Mouse (Mus musculus): ENCODE measurements at regions not wholly inside any gene's neighbourhood (a gene's known extent, or its start where the extent isn't known, plus 50 kb on each side); places are given as distances from the start of the nearest gene placed in this dataset.

GRCm38 (mm10) chr5:106051026-106051425 lies 174.7 kb downstream of the Zfp326 start:
- Histone ChIP-seq H3K9ac (ENCODE audit: low read length) (no peak overlapping the region), H3K27ac (ENCODE audit: low read depth, low read length) (no peak overlapping the region), H3K27me3 (ENCODE audit: control insufficient read depth, insufficient read depth, low read length) (no peaks in the 10 kb centered on the region), H3K4me1 (replicated peaks; ENCODE audit: control insufficient read depth, insufficient read depth, low read length) (no peaks in the 10 kb centered on the region), H3K4me3 (ENCODE audit: low read depth, low read length) (no peak overlapping the region), H3K36me3 (ENCODE audit: control insufficient read depth, insufficient read depth, low read length) (no peaks in the 10 kb centered on the region), H3K4me2 (ENCODE audit: low read depth, low read length, severe bottlenecking) (no peak overlapping the region), H3K9me3 (ENCODE audit: control insufficient read depth, low read length) (no peaks in the 10 kb centered on the region)
- ATAC-seq (replicated peaks; ENCODE audit: low FRiP score) (no peak), DNase-seq (ENCODE audit: low spot score) (peak; percentile 44)
- WGBS, result 95% methylated on average over 8 of the region's 8 CpGs

- Histone ChIP-seq H3K27ac (ENCODE audit: low read depth, low read length) (no peak overlapping the region), H3K4me1 (replicated peaks; ENCODE audit: control insufficient read depth, insufficient read depth, low read length) (no peaks in the 10 kb centered on the region), H3K9ac (ENCODE audit: low read length) (no peak overlapping the region), H3K4me3 (ENCODE audit: low read depth, low read length) (no peak overlapping the region), H3K27me3 (ENCODE audit: control insufficient read depth, insufficient read depth, low read length) (no peaks in the 10 kb centered on the region), H3K9me3 (ENCODE audit: control insufficient read depth, low read length) (no peaks in the 10 kb centered on the region), H3K4me2 (ENCODE audit: low read depth, low read length, severe bottlenecking) (no peak overlapping the region), H3K36me3 (ENCODE audit: control insufficient read depth, insufficient read depth, low read length) (no peaks in the 10 kb centered on the region)
- 79% methylated on average over 12 of the region's 12 CpGs for WGBS
- DNase-seq (ENCODE audit: low spot score) (peak; percentile 40), ATAC-seq (replicated peaks; ENCODE audit: low FRiP score) (no peak)
Measured at GRCm38 (mm10) chr5:106044878-106045585, 168.7 kb downstream of the Zfp326 start.

GRCm38 (mm10) chr5:106038321-106038720 lies 162.0 kb downstream of the Zfp326 start:
- DNase-seq (ENCODE audit: low spot score), result no peak
- no peaks in the 10 kb centered on the region for H3K4me1 ChIP-seq (replicated peaks; ENCODE audit: control insufficient read depth, insufficient read depth, low read length)
- no peaks in the 10 kb centered on the region for H3K9me3 ChIP-seq (ENCODE audit: control insufficient read depth, low read length)
- no peak overlapping the region for H3K4me3 ChIP-seq (ENCODE audit: low read depth, low read length)
- H3K27me3 ChIP-seq (ENCODE audit: control insufficient read depth, insufficient read depth, low read length), result no peaks in the 10 kb centered on the region
- no peak overlapping the region for H3K27ac ChIP-seq (ENCODE audit: low read depth, low read length)
- WGBS, result 96% methylated on average over 18 of the region's 18 CpGs
- no peak overlapping the region for H3K4me2 ChIP-seq (ENCODE audit: low read depth, low read length, severe bottlenecking)
- H3K36me3 ChIP-seq (ENCODE audit: control insufficient read depth, insufficient read depth, low read length), result no peaks in the 10 kb centered on the region
- H3K9ac ChIP-seq (ENCODE audit: low read length), result no peak overlapping the region
- ATAC-seq (replicated peaks; ENCODE audit: low FRiP score), result no peak

GRCm38 (mm10) chr5:106036176-106036575 lies 159.8 kb downstream of the Zfp326 start:
- ATAC-seq (replicated peaks; ENCODE audit: low FRiP score) (no peak), DNase-seq (ENCODE audit: low spot score) (no peak)
- Histone ChIP-seq H3K27ac (ENCODE audit: low read depth, low read length) (no peak overlapping the region), H3K4me3 (ENCODE audit: low read depth, low read length) (no peak overlapping the region), H3K9ac (ENCODE audit: low read length) (no peak overlapping the region), H3K4me2 (ENCODE audit: low read depth, low read length, severe bottlenecking) (no peak overlapping the region), H3K9me3 (ENCODE audit: control insufficient read depth, low read length) (no peaks in the 10 kb centered on the region), H3K36me3 (ENCODE audit: control insufficient read depth, insufficient read depth, low read length) (no peaks in the 10 kb centered on the region), H3K27me3 (ENCODE audit: control insufficient read depth, insufficient read depth, low read length) (no peaks in the 10 kb centered on the region), H3K4me1 (replicated peaks; ENCODE audit: control insufficient read depth, insufficient read depth, low read length) (no peaks in the 10 kb centered on the region)
- WGBS, result 52% methylated on average over 6 of the region's 6 CpGs

- no peak overlapping the region for H3K4me2 ChIP-seq (ENCODE audit: low read depth, low read length, severe bottlenecking)
- WGBS, result 64% methylated on average over 4 of the region's 4 CpGs
- H3K9ac ChIP-seq (ENCODE audit: low read length), result no peak overlapping the region
- ATAC-seq (replicated peaks; ENCODE audit: low FRiP score) (no peak), DNase-seq (ENCODE audit: low spot score) (no peak)
- no peaks in the 10 kb centered on the region for H3K4me1 ChIP-seq (replicated peaks; ENCODE audit: control insufficient read depth, insufficient read depth, low read length)
- no peak overlapping the region for H3K4me3 ChIP-seq (ENCODE audit: low read depth, low read length)
- no peak overlapping the region for H3K27ac ChIP-seq (ENCODE audit: low read depth, low read length)
- H3K9me3 ChIP-seq (ENCODE audit: control insufficient read depth, low read length), result no peaks in the 10 kb centered on the region
- no peaks in the 10 kb centered on the region for H3K27me3 ChIP-seq (ENCODE audit: control insufficient read depth, insufficient read depth, low read length)
- no peaks in the 10 kb centered on the region for H3K36me3 ChIP-seq (ENCODE audit: control insufficient read depth, insufficient read depth, low read length)
Measured at GRCm38 (mm10) chr5:106032956-106033355, 156.6 kb downstream of the Zfp326 start.

- H3K27me3 ChIP-seq (ENCODE audit: control insufficient read depth, insufficient read depth, low read length), result no peaks in the 10 kb centered on the region
- WGBS, result 54% methylated on average over 2 of the region's 2 CpGs
- H3K36me3 ChIP-seq (ENCODE audit: control insufficient read depth, insufficient read depth, low read length), result no peaks in the 10 kb centered on the region
- ATAC-seq (replicated peaks; ENCODE audit: low FRiP score) (no peak), DNase-seq (ENCODE audit: low spot score) (no peak)
- no peak overlapping the region for H3K27ac ChIP-seq (ENCODE audit: low read depth, low read length)
- no peak overlapping the region for H3K9ac ChIP-seq (ENCODE audit: low read length)
- H3K4me2 ChIP-seq (ENCODE audit: low read depth, low read length, severe bottlenecking), result no peak overlapping the region
- no peaks in the 10 kb centered on the region for H3K9me3 ChIP-seq (ENCODE audit: control insufficient read depth, low read length)
- no peak overlapping the region for H3K4me3 ChIP-seq (ENCODE audit: low read depth, low read length)
- no peaks in the 10 kb centered on the region for H3K4me1 ChIP-seq (replicated peaks; ENCODE audit: control insufficient read depth, insufficient read depth, low read length)
Measured at GRCm38 (mm10) chr5:106026861-106027260, 150.5 kb downstream of the Zfp326 start.

- Histone ChIP-seq H3K27ac (ENCODE audit: low read depth, low read length) (no peak overlapping the region), H3K9me3 (ENCODE audit: control insufficient read depth, low read length) (no peaks in the 10 kb centered on the region), H3K4me1 (replicated peaks; ENCODE audit: control insufficient read depth, insufficient read depth, low read length) (no peaks in the 10 kb centered on the region; the same call in 1 of the 2 replicates), H3K9ac (ENCODE audit: low read length) (no peak overlapping the region), H3K4me3 (ENCODE audit: low read depth, low read length) (no peak overlapping the region), H3K36me3 (ENCODE audit: control insufficient read depth, insufficient read depth, low read length) (no peaks in the 10 kb centered on the region), H3K4me2 (ENCODE audit: low read depth, low read length, severe bottlenecking) (no peak overlapping the region), H3K27me3 (ENCODE audit: control insufficient read depth, insufficient read depth, low read length) (no peaks in the 10 kb centered on the region)
- ATAC-seq (replicated peaks; ENCODE audit: low FRiP score) (no peak), DNase-seq (ENCODE audit: low spot score) (no peak)
- 43% methylated on average over 16 of the region's 16 CpGs for WGBS
Measured at GRCm38 (mm10) chr5:106004292-106004917, 128.0 kb downstream of the Zfp326 start.

GRCm38 (mm10) chr5:106003321-106004291 lies 127.2 kb downstream of the Zfp326 start:
- ATAC-seq (replicated peaks; ENCODE audit: low FRiP score) (no peak), DNase-seq (ENCODE audit: low spot score) (no peak)
- Histone ChIP-seq H3K27ac (ENCODE audit: low read depth, low read length) (no peak overlapping the region), H3K4me2 (ENCODE audit: low read depth, low read length, severe bottlenecking) (no peak overlapping the region), H3K36me3 (ENCODE audit: control insufficient read depth, insufficient read depth, low read length) (no peaks in the 10 kb centered on the region), H3K27me3 (ENCODE audit: control insufficient read depth, insufficient read depth, low read length) (no peaks in the 10 kb centered on the region), H3K4me1 (replicated peaks; ENCODE audit: control insufficient read depth, insufficient read depth, low read length) (no peaks in the 10 kb centered on the region; the same call in 1 of the 2 replicates), H3K9ac (ENCODE audit: low read length) (no peak overlapping the region), H3K9me3 (ENCODE audit: control insufficient read depth, low read length) (no peaks in the 10 kb centered on the region), H3K4me3 (ENCODE audit: low read depth, low read length) (no peak overlapping the region)
- 69% methylated on average over 28 of the region's 28 CpGs for WGBS
